Mouse (Mus musculus) kidney, adult 9 months (tissue): ENCODE results near the gene Mfrp.
A peak's percentile ranks its signal among the peaks of the same experiment; 100 is the strongest.

Experiments used
- DNase-seq: peaks from one replicate; pipeline ENCODE4 v3.0.0; 2022

The Mfrp gene

DNA sequence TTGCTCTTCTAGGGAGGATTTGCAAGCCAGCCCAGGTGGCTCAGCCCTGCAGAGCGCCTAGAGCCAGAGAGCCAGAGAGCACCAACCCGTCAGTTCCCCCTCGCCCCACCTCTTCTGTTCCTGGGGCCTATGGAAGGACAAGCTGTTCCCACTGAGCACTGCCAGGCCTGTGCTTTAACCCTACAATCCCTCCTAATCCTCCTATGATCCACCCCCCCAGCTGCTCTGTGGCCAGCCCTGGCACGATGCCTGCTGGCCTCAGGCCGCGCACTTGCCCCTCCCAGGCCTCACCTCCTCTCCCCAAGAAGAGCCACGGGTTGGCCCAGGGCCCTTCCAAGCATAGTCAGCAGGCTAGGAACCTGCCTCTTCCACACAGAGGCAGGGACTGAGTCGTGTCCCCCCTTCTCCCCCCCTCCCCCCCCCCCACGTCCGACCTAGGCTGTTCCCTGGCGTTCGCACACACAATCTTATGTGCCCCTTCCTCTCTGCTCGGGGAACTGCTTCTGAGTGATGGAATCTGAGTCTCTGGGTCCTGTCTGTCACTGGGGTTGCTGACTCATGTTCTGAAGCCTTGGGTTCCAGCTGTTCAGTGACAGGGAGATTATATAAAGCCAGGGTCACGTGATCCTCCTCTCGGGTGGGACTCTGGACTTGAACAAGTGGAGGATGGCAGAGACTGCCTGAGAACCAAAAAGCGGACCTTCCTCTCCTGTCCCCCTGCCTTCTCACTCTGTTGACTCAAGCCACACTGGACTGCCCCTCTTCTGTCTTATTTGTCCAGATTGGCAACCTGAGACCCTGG lies 22.4 kb upstream of the Mfrp start:
- DNase-seq, result peak; percentile 98

GRCm38 (mm10) chr9:44079997-44080780 lies 21.3 kb upstream of the Mfrp start:
- DNase-seq, result peak; percentile 96

GRCm38 (mm10) chr9:44080953-44081352 lies 20.6 kb upstream of the Mfrp start:
- peak; percentile 67 for DNase-seq

- DNase-seq, result no peak
Observed at GRCm38 (mm10) chr9:44081581-44081980, 19.9 kb upstream of the Mfrp start.

- no peak for DNase-seq
Observed at GRCm38 (mm10) chr9:44082266-44082665, 19.3 kb upstream of the Mfrp start.

- peak; percentile 94 for DNase-seq
Observed at GRCm38 (mm10) chr9:44083392-44084121, 18.0 kb upstream of the Mfrp start.

- DNase-seq, result peak; percentile 63
Observed at GRCm38 (mm10) chr9:44084236-44084635, 17.3 kb upstream of the Mfrp start.

GRCm38 (mm10) chr9:44084659-44085229 lies 16.8 kb upstream of the Mfrp start:
- peak; percentile 98 for DNase-seq

DNA sequence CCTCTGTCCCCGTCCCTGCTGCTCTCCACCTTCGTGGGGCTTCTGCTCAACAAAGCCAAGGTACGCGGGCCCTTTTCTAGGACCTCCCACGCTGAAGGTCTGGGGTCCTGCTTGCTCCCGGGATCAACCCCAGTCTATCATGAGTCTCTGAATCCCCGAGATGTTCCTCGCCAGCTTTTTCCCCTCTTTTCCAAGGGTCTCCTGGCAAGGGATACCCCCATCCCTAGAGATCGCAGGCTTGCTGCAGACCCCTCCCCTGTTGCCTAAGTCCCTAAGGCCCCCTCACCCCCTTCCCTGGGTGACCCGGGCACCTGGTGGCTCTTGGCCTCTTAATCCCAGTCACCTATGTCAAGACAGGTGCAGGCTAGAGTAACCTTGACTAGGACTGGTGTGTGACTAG lies 16.3 kb upstream of the Mfrp start:
- no peak for DNase-seq

- peak; percentile 91 for DNase-seq
Observed at GRCm38 (mm10) chr9:44085741-44086665, 15.5 kb upstream of the Mfrp start.

GRCm38 (mm10) chr9:44086960-44087359 lies 14.6 kb upstream of the Mfrp start:
- DNase-seq, result peak; percentile 76

- peak; percentile 65 for DNase-seq
Observed at GRCm38 (mm10) chr9:44087761-44088455, 13.6 kb upstream of the Mfrp start.

GRCm38 (mm10) chr9:44088877-44089608 lies 12.5 kb upstream of the Mfrp start:
- DNase-seq, result no peak

GRCm38 (mm10) chr9:44093612-44094503 lies 7.7 kb upstream of the Mfrp start:
- DNase-seq, result peak; percentile 86

DNA sequence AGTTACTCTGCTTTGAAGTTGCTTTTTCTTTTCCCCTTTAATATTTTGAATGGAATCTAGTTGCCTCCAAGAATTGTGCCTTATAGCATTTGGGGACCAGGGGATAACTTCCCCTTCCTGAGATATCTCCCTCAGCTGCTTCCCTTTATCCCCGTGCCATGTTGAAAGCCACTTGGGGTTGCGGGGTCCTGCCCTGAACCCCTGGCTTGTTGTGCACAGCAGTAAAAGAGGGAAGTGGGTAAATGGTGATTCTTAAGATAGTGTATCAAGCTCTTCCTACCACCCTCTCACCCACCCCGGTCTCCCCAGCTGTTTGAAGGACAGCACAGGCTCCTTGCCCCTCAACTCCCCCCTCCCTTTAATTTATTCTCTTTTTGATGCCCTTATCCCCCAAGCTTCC lies 6.8 kb upstream of the Mfrp start:
- DNase-seq, result no peak

DNA sequence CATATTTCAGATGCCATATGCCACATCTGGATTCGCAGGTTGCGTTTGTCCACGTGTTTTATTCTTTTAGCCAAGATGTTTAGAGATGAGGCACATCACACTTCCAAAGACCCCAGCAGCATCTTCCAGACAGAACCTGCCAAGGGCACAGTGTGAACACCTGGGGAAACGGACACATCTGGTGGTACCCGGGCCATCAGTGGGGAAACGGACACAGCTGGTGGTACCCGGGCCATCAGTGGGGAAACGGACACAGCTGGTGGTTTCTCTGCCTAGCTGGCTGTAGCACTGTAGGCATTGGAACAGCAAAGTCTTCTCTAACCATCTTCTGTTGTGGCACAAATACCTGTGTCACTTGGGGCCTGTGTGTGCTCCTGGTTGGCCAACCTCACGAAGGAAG lies 5.7 kb upstream of the Mfrp start:
- no peak for DNase-seq

DNA sequence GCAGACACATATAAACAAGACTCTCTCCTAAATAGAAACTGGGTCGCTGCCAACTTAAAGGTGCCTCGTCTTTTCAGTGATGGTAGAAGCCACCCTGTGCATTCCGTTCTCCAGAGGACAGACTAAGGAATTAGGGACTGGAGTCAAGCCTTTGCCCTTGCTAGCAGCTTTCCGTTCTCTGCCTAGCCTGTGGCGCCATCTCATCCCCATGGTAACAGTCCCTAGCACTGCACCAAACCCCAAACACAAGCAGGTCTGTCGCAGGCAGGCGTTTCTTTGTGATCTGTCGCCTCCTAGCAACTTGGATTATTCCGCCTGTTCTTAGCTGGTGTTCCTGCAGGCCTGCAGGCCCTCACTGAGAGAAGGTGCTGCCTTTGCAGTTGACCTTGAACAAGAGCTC lies 5.0 kb upstream of the Mfrp start:
- DNase-seq, result peak; percentile 58

- no peak for DNase-seq
Observed at GRCm38 (mm10) chr9:44104881-44105280, 3.4 kb downstream of the Mfrp start.

DNA sequence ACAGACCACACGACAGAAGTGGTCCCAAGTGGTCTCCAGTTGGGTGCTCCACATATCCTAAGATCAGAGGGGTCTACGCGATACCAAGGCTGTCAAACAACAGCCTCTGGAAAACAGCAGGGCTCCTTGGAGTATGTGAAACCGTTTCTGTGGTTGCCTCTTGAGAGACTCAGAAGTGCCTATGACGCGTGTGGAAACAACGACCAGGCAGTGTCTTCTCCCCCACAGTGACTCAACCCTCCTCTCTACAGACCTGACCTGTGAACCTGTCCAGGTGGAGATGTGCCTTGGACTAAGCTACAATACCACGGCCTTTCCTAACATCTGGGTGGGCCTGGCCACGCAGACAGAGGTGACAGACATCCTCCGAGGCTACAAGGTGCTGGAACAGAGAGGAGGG lies 4.3 kb downstream of the Mfrp start:
- DNase-seq, result no peak

DNA sequence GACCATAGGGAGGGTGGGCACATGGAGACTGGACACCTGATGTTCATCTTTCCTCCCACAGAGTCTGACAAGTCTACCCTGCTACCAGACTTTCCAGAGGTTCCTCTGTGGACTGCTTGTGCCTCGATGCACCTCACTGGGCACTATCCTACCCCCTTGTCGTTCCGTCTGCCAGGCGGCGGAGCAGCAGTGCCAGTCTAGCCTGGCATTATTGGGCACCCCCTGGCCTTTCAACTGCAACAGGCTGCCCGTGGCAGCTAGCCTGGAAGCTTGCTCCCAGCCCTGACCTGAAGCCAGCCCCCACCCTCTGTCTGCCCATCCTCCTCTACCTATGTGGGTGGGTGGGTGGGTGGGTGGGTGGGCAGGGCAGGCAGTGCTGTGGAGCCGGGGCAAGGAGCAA lies 4.7 kb downstream of the Mfrp start:
- DNase-seq, result no peak
